Mouse (Mus musculus) ES-E14 (cell line): Measurements from ENCODE around the gene Ilf2. TPM values are rescaled to one million over a fixed set of nuclear protein-coding genes. Genes with fewer than 3 reads are reported as not detected.

Experiments
- DNase-seq: peaks from one replicate; pipeline ENCODE4 v3.0.0-alpha.2; 2013; ENCODE audit warnings: low read depth, low spot score
- H3K27ac ChIP-seq: 2 replicates; pipeline ENCODE4 v1.5.1; 2012; ENCODE audit warnings: low read depth, mild to moderate bottlenecking, low read length, moderate library complexity, mixed read lengths; ENCODE audit not compliant: poor library complexity, insufficient read depth, severe bottlenecking
- H3K36me3 ChIP-seq: 2 replicates; pipeline ENCODE4 v1.6.1; 2012; ENCODE audit warnings: mild to moderate bottlenecking, low read length, moderate library complexity, mixed read lengths; ENCODE audit not compliant: control insufficient read depth, poor library complexity, insufficient read depth, severe bottlenecking
- H3K4me1 ChIP-seq, 2 experiments: fragments of 150-350 bp in 1 of 2; sonication (generic) in 1 of 2; 2 replicates each; pipeline ENCODE4 v1.6.1; 2012; ENCODE audit warnings: low read length in 2 of 2, mild to moderate bottlenecking in 1 of 2, mixed read lengths in 1 of 2; ENCODE audit not compliant: control insufficient read depth in 2 of 2, insufficient read depth in 2 of 2, poor library complexity in 1 of 2
- H3K4me3 ChIP-seq, 2 experiments: fragments of 150-350 bp in 1 of 2; sonication (generic) in 1 of 2; 2 replicates each; pipeline ENCODE4 v1.5.1; 2012; ENCODE audit warnings: low read length in 2 of 2, low read depth in 1 of 2, mild to moderate bottlenecking in 1 of 2, mixed read lengths in 1 of 2; ENCODE audit not compliant: insufficient read depth in 1 of 2, poor library complexity in 1 of 2, severe bottlenecking in 1 of 2
- H3K9ac ChIP-seq: 2 replicates; pipeline ENCODE4 v1.6.1; 2012; ENCODE audit warnings: low read depth, mild to moderate bottlenecking, low read length, mixed read lengths; ENCODE audit not compliant: poor library complexity, insufficient read depth, severe bottlenecking
- H3K9me3 ChIP-seq: fragments of 150-350 bp; sonication (generic); 2 replicates; pipeline ENCODE4 v1.6.1; 2012; ENCODE audit warnings: low read depth, mild to moderate bottlenecking, low read length; ENCODE audit not compliant: control insufficient read depth, insufficient read depth
- CHD2 ChIP-seq: IDR thresholded peaks from 2 replicates; pipeline ENCODE4 v1.6.1; 2014; ENCODE audit warnings: mild to moderate bottlenecking, low read depth, low read length, inconsistent platforms
- HCFC1 ChIP-seq: IDR thresholded peaks from 2 replicates; pipeline ENCODE4 v1.6.1; 2012; ENCODE audit warnings: low read length, inconsistent platforms, borderline replicate concordance; ENCODE audit not compliant: insufficient read depth
- MAFK ChIP-seq: IDR thresholded peaks from 2 replicates; pipeline ENCODE4 v1.6.1; 2014; ENCODE audit warnings: mild to moderate bottlenecking, low read depth, low read length, inconsistent platforms; ENCODE audit not compliant: insufficient read depth
- ZC3H11A ChIP-seq: IDR thresholded peaks from 2 replicates; pipeline ENCODE4 v1.6.1; 2012; ENCODE audit warnings: low read depth, mild to moderate bottlenecking, inconsistent platforms, low read length, borderline replicate concordance
- ZNF384 ChIP-seq: IDR thresholded peaks from 2 replicates; pipeline ENCODE4 v1.6.1; 2012; ENCODE audit warnings: low read depth, low read length, inconsistent platforms
- in situ Hi-C, 2 experiments: fragments of 600-800 bp; cut with MboI; formaldehyde crosslinking; loops; one replicate each; pipeline ENCODE4 v1.15.1; 2025; ENCODE audit warnings: low sequenced_read_pairs in 2 of 2, inconsistent platforms in 1 of 2; ENCODE audit not compliant: unreplicated experiment in 2 of 2
- total RNA-seq: library from RNA; depleted of rRNA; stranded (reverse); fragments of 300-350 nt; gene quantifications from 2 replicates; pipeline ENCODE4 v1.2.3, GENCODE M21; 2012

The Ilf2 gene
- total RNA-seq, 1 experiment, result 165 TPM

DNA sequence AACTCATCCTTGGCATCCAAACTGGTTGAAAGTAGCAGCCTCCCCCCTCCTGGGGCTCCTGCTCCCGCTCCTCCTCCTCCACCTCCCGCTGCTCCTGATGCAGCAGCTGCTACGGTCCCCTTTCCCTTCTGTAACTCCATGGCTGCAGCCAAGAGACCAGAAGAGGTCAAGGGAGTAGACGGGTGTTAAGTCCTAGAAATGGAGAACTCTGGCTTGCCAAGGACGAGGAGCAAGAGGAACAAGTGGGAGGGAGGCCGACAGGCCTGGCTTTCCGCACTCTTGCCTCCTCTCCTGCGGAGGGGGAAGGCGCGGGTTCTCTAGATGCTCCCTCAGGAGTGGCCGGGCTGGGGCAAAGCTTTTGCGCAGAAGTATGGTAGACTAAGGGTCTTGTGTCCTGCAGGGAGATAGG lies 43.1 kb upstream of the Ilf2 start:
- H3K27ac ChIP-seq, result peak overlapping the region; percentile 96

GRCm38 (mm10) chr3:90433381-90434020 lies 42.4 kb upstream of the Ilf2 start, which contains the start of gene Ints3:
Gene Ints3 (minus strand): TSS chr3:90433622.
- DNase-seq, result peak; percentile 98
- in situ Hi-C loops, result no loop called here
- Histone ChIP-seq H3K27ac (peak within 1 kb of the TSS; percentile 96), H3K9me3 (no peaks in the 10 kb centered on the region), H3K9ac (peak within 1 kb of the TSS; percentile 100), H3K4me3 (peak within 1 kb of the TSS; percentile 90 to 96), H3K36me3 (0 out of 2 replicates have a peak, but pooled peaks cover 3% of the 10 kb centered on the region), H3K4me1 (peaks cover 10 to 17% of the 10 kb centered on the region in 2 experiments)
- no peak for TF ChIP-seq ZNF384
- peak; percentile 70 for TF ChIP-seq CHD2

More for the DNA sequence above, 43.1 kb upstream of the Ilf2 start:
- in situ Hi-C loops, result no loop called here
- no peak for TF ChIP-seq MAFK
- TF ChIP-seq ZC3H11A, result no peak
- TF ChIP-seq CHD2, result no peak
- no peak for TF ChIP-seq ZNF384
- TF ChIP-seq HCFC1, result no peak
- H3K9ac ChIP-seq, result peak overlapping the region; percentile 100
- no peak for DNase-seq
- H3K9me3 ChIP-seq, result no peaks in the 10 kb centered on the region
- H3K4me3 ChIP-seq, result peak overlapping the region; percentile 90 to 96
- peaks cover 11 to 15% of the 10 kb centered on the region in 2 experiments for H3K4me1 ChIP-seq
- H3K36me3 ChIP-seq, result 0 out of 2 replicates have a peak, but pooled peaks cover 3% of the 10 kb centered on the region

DNA sequence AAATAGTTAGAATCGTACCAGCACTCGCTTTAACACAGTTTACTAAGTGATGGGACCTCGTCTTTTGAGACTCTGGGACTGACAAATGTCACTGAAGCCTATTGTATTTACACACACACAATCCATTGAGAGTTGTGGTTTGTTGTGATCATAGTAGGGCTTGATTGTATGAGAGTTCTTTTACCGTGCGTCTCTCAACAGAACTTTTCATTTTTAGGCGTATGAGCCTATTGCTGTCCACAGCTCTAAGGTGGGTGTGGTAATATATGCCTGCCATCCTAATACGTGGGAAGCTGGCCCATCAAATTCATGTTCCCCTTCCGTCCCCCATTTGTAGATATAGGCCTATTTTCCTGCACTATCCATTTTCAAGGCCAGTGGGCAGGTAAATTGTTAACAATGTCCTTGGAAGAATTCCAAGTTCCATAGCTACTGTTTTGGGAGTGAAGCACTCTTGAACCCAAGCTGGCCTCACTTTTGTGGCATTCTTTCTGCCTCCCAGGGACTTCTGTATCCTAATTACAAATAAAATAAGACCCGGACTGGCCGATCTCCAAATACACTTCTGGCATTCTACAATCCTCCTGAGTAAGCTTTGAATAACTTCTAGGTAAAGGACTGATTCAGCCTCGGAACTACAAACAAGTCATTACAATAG lies 41.7 kb upstream of the Ilf2 start:
- 0 out of 2 replicates have a peak, but pooled peaks cover 3% of the 10 kb centered on the region for H3K36me3 ChIP-seq
- no peak for DNase-seq
- peaks cover 9 to 17% of the 10 kb centered on the region in 2 experiments for H3K4me1 ChIP-seq
- H3K9ac ChIP-seq, result peak overlapping the region; percentile 54; the same call in 1 of the 2 replicates
- TF ChIP-seq HCFC1 (no peak), MAFK (no peak), ZNF384 (no peak), ZC3H11A (no peak), CHD2 (no peak)
- H3K4me3 ChIP-seq, result peak overlapping the region; percentile 15 to 59
- peak overlapping the region; percentile 84; the same call in 1 of the 2 replicates for H3K27ac ChIP-seq
- no peaks in the 10 kb centered on the region for H3K9me3 ChIP-seq
- in situ Hi-C loops, result no loop called here

- Histone ChIP-seq H3K9me3 (no peaks in the 10 kb centered on the region), H3K4me3 (no peak overlapping the region), H3K27ac (peak overlapping the region; percentile 76; the same call in 1 of the 2 replicates), H3K9ac (peak overlapping the region; percentile 21; the same call in 1 of the 2 replicates), H3K4me1 (peaks cover 4 to 12% of the 10 kb centered on the region in 2 experiments), H3K36me3 (no peaks in the 10 kb centered on the region)
- DNase-seq, result peak; percentile 61
- TF ChIP-seq ZC3H11A (no peak), ZNF384 (no peak), CHD2 (no peak), HCFC1 (no peak), MAFK (no peak)
- in situ Hi-C loops, result no loop called here
Observed at GRCm38 (mm10) chr3:90437131-90437530, 38.8 kb upstream of the Ilf2 start.
